Mouse (Mus musculus): Measurements from ENCODE around the gene Zfp563.

Zfp563 gene

GRCm38 (mm10) chr17:33089220-33089949 is at the start of gene Zfp563:
Gene Zfp563, plus strand, starts transcription at chr17:33089310.
- DNase-seq (ENCODE audit: low spot score) = peak; percentile 90

- DNase-seq (ENCODE audit: low spot score) = no peak
Observed at GRCm38 (mm10) chr17:33058791-33059190, 30.3 kb upstream of the Zfp563 start.

GRCm38 (mm10) chr17:33063001-33063400 is 26.1 kb upstream of the Zfp563 start:
- no peak for DNase-seq (ENCODE audit: low spot score)

- DNase-seq (ENCODE audit: low spot score) = no peak
Observed at GRCm38 (mm10) chr17:33067958-33068357, 21.2 kb upstream of the Zfp563 start, which contains the start of gene 4921501E09Rik. Gene 4921501E09Rik, minus strand, starts transcription at chr17:33068058.

- no peak for DNase-seq (ENCODE audit: low spot score)
Observed at GRCm38 (mm10) chr17:33091630-33092029, 2.5 kb downstream of the Zfp563 start.

- peak; percentile 75 for DNase-seq (ENCODE audit: low spot score)
Observed at GRCm38 (mm10) chr17:33092391-33093193, 3.5 kb downstream of the Zfp563 start.

GRCm38 (mm10) chr17:33097396-33097795 is 8.3 kb downstream of the Zfp563 start:
- no peak for DNase-seq (ENCODE audit: low spot score)

- DNase-seq (ENCODE audit: low spot score) = no peak
Observed at GRCm38 (mm10) chr17:33124546-33124945, 35.4 kb downstream of the Zfp563 start.

- DNase-seq (ENCODE audit: low spot score) = no peak
Observed at GRCm38 (mm10) chr17:33126257-33126656, 37.1 kb downstream of the Zfp563 start.

GRCm38 (mm10) chr17:33139261-33139820 is 50.2 kb downstream of the Zfp563 start, which contains the start of gene Morc2b:
Gene Morc2b, minus strand, starts transcription at chr17:33139683.
- DNase-seq (ENCODE audit: low spot score) = no peak
